Mouse (Mus musculus) cerebellum, adult 2 months (tissue): ENCODE results near the gene Ints4. TPM values are rescaled to one million over a fixed set of nuclear protein-coding genes. Genes with fewer than 3 reads are reported as not detected.
A peak's percentile ranks its signal among the peaks of the same experiment; 100 is the strongest.

ENCODE experiments used
- DNase-seq, 2 experiments: peaks; one replicate each; pipeline ENCODE4 v3.0.0; 2021
- H3K27ac ChIP-seq: fragments of 200-500 bp; 2 replicates; pipeline ENCODE4 v1.5.1; 2012; ENCODE audit warnings: low read length, control low read depth, inconsistent platforms; ENCODE audit not compliant: insufficient read depth
- H3K27me3 ChIP-seq: fragments of 200-500 bp; 2 replicates; pipeline ENCODE4 v1.6.1; 2012; ENCODE audit warnings: inconsistent platforms, mild to moderate bottlenecking, low read length, moderate library complexity; ENCODE audit not compliant: control insufficient read depth, insufficient read depth
- H3K4me1 ChIP-seq: fragments of 200-500 bp; 2 replicates; pipeline ENCODE4 v1.6.1; 2011; ENCODE audit warnings: low read length; ENCODE audit not compliant: control insufficient read depth, insufficient read depth
- H3K4me3 ChIP-seq: fragments of 200-500 bp; replicated peaks from 2 replicates; pipeline ENCODE3; 2011; ENCODE audit warnings: mild to moderate bottlenecking, low read depth, low read length, control low read depth; ENCODE audit not compliant: insufficient read depth
- CTCF ChIP-seq: fragments of 200-500 bp; IDR thresholded peaks from 2 replicates; pipeline ENCODE4 v1.5.1; 2011; ENCODE audit warnings: low read depth, mild to moderate bottlenecking, control low read depth, low read length, moderate library complexity, borderline replicate concordance; ENCODE audit not compliant: insufficient read depth
- POLR2A ChIP-seq: fragments of 200-500 bp; IDR thresholded peaks from 2 replicates; pipeline ENCODE4 v1.6.1; 2011; ENCODE audit warnings: low read length, control low read depth, borderline replicate concordance; ENCODE audit not compliant: insufficient read depth
- whole genome bisulfite sequencing: fragments of 180-500 bp; shearing (Covaris S2); methylation state at CpG from one replicate; pipeline ENCODE4 v1.1.7; 2018; 5-methylcytosine and 5-hydroxymethylcytosine counted together
- polyA plus RNA-seq: library from polyadenylated mRNA; depleted of rRNA; stranded (reverse); fragments of >200 nt; gene quantifications from 2 replicates; pipeline ENCODE4 v1.2.3, GENCODE M21; 2012

Gene Ints4
- polyA plus RNA-seq, 1 experiment = 72.2 TPM

- Histone ChIP-seq H3K4me3 (no peak overlapping the region), H3K4me1 (no peaks in the 10 kb centered on the region), H3K27me3 (no peaks in the 10 kb centered on the region), H3K27ac (no peak overlapping the region)
- 84% methylated on average over 4 of the region's 4 CpGs for WGBS
- DNase-seq = no peak
- TF ChIP-seq CTCF (no peak), POLR2A (no peak)
Measured at GRCm38 (mm10) chr7:97492420-97492819, 11.7 kb downstream of the Ints4 start.

- H3K27me3 ChIP-seq = no peaks in the 10 kb centered on the region
- H3K27ac ChIP-seq = no peak overlapping the region
- peaks cover under 1% of the 10 kb centered on the region; the same call in 1 of the 2 replicates for H3K4me1 ChIP-seq
- no peak for DNase-seq
- TF ChIP-seq CTCF = no peak
- no peak overlapping the region for H3K4me3 ChIP-seq
Measured at GRCm38 (mm10) chr7:97495052-97495451, 14.3 kb downstream of the Ints4 start.

- Histone ChIP-seq H3K27me3 (no peaks in the 10 kb centered on the region), H3K4me1 (peaks cover 6% of the 10 kb centered on the region; the same call in 1 of the 2 replicates), H3K4me3 (no peak overlapping the region), H3K27ac (0 out of 2 replicates have a peak overlapping the region, but pooled peaks have one; percentile 26)
- DNase-seq = peak; percentile 71 to 88
- 20% methylated on average over 5 of the region's 5 CpGs for WGBS
- TF ChIP-seq CTCF (no peak), POLR2A (no peak)
Measured at GRCm38 (mm10) chr7:97500555-97501209, 19.9 kb downstream of the Ints4 start.

- Histone ChIP-seq H3K4me1 (no peaks in the 10 kb centered on the region; the same call in 1 of the 2 replicates), H3K4me3 (no peak overlapping the region), H3K27me3 (no peaks in the 10 kb centered on the region), H3K27ac (no peak overlapping the region)
- peak; percentile 41 to 73 for DNase-seq
- WGBS = 8% methylated on average over 1 of the region's 1 CpGs
- TF ChIP-seq POLR2A = no peak
- no peak for TF ChIP-seq CTCF
Measured at GRCm38 (mm10) chr7:97514786-97515185, 34.0 kb downstream of the Ints4 start.

- DNase-seq = no peak
- H3K27me3 ChIP-seq = no peaks in the 10 kb centered on the region
- no peaks in the 10 kb centered on the region for H3K4me1 ChIP-seq
- no peak overlapping the region for H3K4me3 ChIP-seq
- 57% methylated on average over 2 of the region's 2 CpGs for WGBS
- no peak overlapping the region for H3K27ac ChIP-seq
- no peak for TF ChIP-seq POLR2A
- TF ChIP-seq CTCF = no peak
Measured at GRCm38 (mm10) chr7:97519935-97520334, 39.2 kb downstream of the Ints4 start.

GRCm38 (mm10) chr7:97535531-97535930 is 54.8 kb downstream of the Ints4 start:
- Histone ChIP-seq H3K4me1 (no peaks in the 10 kb centered on the region; the same call in 1 of the 2 replicates), H3K27me3 (no peaks in the 10 kb centered on the region), H3K4me3 (no peak overlapping the region), H3K27ac (no peak overlapping the region)
- no peak for DNase-seq
- WGBS = 82% methylated on average over 5 of the region's 5 CpGs
- no peak for TF ChIP-seq CTCF

- Histone ChIP-seq H3K27ac (no peak overlapping the region), H3K4me3 (no peak overlapping the region), H3K27me3 (no peaks in the 10 kb centered on the region), H3K4me1 (no peaks in the 10 kb centered on the region; the same call in 1 of the 2 replicates)
- DNase-seq = no peak
- WGBS = 93% methylated on average over 5 of the region's 5 CpGs
- TF ChIP-seq CTCF = no peak
- TF ChIP-seq POLR2A = no peak
Measured at GRCm38 (mm10) chr7:97536571-97536970, 55.8 kb downstream of the Ints4 start.

GRCm38 (mm10) chr7:97546462-97546861 is 65.7 kb downstream of the Ints4 start:
- 5% methylated on average over 2 of the region's 2 CpGs for WGBS
- peaks cover 6% of the 10 kb centered on the region for H3K4me1 ChIP-seq
- no peaks in the 10 kb centered on the region for H3K27me3 ChIP-seq
- no peak for TF ChIP-seq POLR2A
- no peak for TF ChIP-seq CTCF
- peak; percentile 45 to 64 for DNase-seq
- 0 out of 2 replicates have a peak overlapping the region, but pooled peaks have one; percentile 1 for H3K27ac ChIP-seq
- H3K4me3 ChIP-seq = no peak overlapping the region
